Mouse (Mus musculus) frontal cortex, adult 2 months (tissue): ENCODE results near the gene Cntn1. TPM values are rescaled to one million over a fixed set of nuclear protein-coding genes. Genes with fewer than 3 reads are reported as not detected.

Experiments used
- DNase-seq, 2 experiments: peaks; one replicate each; pipeline ENCODE4 v3.0.0; 2022; ENCODE audit warnings: low spot score in 1 of 2; ENCODE audit errors: extremely low spot score in 1 of 2
- polyA plus RNA-seq: library from polyadenylated mRNA; depleted of rRNA; stranded (reverse); fragments of >200 nt; gene quantifications from 2 replicates; pipeline ENCODE4 v1.2.3, GENCODE M21; 2012; rRNA removed

Gene Cntn1
- 124 and 136 TPM in 2 replicates for polyA plus RNA-seq

DNA sequence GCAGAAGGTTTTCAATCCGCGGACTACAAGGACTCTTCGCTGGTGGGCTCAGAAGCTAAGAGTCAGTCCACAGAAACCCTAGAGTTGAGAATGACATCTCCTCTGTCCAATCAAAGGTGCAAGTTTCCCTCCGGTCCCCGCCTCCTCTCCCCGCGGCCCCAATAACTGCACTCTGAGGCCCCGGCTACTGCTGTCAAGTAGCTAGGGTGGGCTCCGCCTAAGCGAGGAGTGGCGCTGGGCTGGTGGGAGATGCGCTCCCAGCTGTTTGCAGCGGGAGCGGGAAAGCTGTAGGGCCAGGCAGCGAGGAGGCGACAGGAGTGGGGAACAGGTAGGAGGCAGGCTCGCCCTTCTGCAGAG is at the start of gene Cntn1:
TSS of gene Cntn1 (plus strand) at position 170 of the 357 bp plus-strand sequence.
- DNase-seq = peak; percentile 88 to 95

DNA sequence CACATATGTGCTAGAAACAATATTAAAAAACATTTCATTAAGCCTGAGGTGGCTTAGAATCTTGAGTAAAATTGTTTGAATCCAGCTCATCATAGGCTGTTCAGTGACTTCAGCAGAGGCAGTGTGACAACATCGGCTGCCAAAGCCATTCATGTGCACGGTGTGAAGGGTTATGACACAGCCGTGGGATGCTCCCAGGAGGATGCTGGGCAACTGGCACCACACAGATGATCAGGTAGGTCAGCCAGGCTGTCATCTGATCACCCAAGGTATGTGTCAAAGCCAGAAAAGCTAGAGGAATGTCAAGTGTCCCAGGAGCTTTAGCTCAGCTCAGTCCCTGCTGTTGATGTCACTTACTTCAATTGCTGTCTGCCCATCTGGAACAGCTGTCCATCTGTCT is 49.5 kb upstream of the Cntn1 start:
- DNase-seq = no peak

DNA sequence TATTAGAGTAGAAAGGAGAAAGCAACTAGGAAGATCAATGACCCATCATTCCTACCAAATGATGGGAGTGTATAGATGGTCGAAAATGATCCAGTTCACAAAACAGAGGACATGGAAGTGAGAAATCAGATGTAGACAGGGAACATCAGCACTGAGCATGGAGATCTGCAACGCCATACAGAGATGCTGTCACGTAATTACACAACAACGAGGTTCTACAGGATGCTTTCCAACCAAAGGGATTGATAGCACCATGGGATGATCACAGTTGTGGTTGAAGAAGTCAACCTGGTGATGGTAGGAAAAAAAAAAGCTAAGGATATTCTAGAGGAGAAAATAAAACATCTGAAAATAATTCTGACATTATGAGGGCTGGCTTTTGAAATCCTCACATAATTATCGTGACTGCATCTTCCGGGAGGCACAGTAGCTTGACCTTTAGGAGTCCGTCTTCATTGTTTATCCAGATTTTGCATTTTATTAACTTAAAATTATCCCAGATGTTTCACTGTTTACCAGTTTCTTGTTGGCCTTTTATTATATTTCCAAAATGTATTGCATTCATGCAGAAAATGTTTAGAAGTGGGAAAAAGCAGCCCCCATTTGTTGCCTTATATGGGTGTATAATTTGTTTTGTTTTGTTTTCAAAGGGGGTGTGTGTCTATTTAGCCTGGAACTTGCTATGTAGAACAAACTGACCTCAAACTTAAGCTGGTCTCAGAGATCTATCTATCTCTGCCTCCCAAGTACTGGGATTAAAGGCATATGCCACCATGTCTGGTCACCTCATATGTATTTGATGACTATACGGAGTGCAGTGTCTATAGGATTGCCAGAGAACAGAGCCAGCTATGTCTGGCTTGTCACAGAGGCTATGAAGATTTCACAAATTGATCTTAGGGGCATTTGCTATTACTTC is 38.5 kb upstream of the Cntn1 start:
- no peak for DNase-seq

DNA sequence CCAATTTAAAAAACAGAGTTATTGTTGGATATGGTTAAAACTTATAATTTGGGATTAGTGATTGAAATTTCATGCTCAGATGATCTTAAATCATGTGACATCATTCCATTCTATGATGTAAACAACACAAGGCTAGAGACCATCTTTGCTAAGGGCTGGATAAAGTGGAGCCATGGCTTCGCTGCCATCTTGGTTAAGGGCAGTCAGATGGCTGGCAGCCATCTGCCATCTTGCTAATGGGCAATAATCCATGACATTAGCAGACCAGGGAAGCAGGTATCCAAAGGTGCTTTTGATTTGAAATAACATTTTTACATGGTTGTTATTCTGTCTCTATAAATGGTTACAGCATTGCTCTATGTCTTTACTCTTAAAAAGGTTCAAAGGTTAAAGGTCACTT is 16.9 kb upstream of the Cntn1 start:
- no peak for DNase-seq

DNA sequence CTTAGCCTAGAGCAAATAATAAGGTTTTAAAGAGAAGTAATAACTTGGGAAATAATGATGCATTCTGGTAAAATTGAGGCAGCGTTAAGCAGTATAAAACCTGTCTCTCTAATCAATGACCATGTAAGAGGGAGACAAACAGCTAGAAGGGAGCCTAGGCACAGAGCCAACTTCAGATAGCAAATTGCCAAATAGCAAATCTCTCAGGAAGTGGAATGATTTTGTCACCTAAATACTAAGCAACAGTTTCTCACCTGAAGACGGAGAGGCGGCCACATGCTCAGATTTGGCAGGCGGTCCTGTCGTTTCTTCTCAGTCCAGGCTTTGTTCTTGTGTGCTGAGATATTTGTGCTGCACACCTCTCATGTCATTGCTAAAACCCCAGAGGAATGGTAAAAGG is 8.4 kb upstream of the Cntn1 start:
- no peak for DNase-seq

DNA sequence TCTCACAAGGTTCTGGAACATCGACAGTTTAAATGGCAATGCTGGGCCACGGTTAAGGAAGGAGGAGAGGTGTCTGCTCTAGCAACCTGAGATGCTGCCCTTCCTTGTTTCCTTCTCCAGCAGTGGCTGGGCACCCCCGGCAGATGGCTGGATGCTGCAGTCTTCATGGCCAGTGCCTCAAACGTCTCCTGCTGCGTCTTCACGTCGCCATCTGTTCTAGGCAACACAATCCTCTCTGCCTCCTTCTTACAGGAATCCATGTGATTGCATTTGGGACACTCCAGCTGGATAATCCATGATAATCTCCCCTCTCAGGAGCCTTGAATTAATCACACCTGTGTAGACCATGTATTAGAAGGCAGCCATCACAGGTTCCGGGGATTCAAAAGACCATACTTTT is 4.9 kb upstream of the Cntn1 start:
- no peak for DNase-seq

DNA sequence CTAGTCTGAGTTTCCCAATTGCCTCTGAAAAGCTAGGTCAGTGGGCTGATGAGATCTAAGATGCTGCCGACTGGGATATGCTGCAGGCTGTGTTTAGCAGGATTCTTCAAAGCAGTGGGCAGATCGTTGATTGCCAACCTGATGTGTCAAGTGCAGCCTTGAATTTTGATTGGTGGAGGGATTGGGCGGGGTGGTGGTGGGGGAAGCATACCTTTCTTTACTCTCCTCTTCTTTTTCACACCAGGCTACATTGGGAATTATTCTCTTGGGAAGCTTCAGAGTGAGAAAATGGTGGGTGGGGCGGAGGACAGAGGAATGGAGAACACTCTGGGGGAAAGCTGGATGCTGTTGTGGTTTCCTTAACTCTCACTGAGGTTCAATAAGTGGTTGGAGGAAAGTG is 2.9 kb upstream of the Cntn1 start:
- DNase-seq = peak; percentile 30 to 52

DNA sequence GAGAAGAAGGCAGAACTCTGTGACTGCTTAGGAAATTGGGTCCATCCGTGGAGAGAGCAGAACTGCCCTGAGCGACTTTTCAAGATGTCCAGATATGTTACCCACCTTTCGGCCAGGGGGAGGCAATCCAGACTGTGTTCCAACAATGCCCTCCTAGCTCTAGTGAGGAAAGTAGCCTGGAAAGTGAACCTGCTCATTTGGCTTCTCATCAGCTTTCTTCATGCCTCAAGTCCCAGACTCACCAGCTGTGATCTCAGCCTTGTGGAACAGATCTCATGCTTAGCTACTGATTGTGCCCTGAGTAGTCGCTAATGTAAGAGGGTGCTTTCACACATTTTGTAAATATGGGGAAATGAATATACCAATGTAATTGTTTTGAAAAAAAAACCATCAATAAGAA is 2.4 kb upstream of the Cntn1 start:
- no peak for DNase-seq

DNA sequence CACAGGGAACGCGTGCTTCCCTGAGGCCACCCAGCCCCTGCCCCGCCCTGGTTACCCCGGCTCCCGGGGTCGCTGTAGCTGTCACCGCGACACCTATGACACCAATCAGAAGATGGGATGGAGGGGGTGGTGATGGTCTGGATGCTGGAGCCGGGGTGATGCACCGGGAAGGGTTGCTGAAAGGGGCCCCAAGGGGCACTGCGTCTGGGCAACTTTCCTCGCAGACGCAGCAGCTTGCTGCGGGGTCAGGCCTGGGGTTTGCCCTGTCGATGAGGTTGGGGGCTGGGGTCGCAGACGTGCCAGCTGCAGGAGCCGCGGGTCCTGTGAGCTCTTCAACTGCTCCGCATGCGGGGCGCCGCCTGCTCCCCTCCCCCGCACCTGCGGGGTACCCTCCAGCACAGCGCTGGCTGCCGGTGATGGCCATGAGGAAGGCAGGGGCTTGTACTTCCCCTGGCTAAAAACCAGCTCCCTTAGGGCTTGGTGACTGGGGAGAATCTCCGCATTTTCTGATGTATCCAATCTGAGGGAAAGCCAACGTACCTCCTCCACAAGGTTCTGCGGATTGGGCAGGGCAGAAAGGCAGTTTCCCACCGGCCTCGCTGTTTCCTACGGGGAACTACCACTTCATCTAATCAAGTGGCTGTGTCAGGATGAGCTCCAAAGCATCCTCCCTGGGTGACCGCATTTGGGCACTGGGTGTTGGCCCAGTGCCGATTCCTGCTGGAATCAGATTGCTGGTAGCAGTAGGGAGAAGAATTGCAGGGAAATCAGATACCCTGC is 578 bp downstream of the Cntn1 start:
- peak; percentile 51 to 62 for DNase-seq

DNA sequence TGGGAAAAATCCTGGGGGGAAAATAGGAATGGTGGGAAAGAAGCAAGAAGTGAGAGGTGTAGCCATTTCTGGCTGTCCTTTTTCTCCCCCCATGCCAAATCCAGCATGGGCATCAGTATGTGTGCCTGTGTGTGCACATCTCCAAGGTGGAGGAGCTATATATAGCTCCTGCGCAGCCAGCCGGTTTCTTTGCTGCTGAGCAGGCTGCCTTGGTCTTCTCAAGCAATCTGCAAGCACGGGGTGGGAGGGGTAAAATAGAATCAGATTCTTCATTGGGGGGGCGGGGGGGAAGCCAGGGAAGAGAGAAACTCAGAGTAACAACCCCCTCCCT is 1.1 kb downstream of the Cntn1 start:
- DNase-seq = peak in 1 of 2 experiments; percentile 76

DNA sequence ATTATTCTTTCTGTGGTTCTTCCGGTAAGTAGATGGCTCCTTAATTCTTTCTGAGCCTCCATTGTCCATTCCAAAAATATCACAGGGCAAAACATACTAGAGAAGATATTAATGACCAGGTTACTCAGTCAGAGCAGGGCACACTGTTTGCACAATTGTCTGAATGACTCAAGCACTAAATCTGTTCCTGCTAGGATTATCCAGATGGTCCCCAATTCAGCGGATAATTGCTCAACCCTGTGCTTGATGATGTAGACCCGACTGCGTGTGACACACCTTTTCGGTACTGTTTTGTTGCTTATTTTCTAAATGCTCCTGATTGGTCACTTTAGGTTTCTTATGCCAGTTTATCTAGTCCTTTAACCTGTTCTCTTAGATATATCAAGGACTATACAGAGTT is 6.6 kb downstream of the Cntn1 start:
- no peak for DNase-seq

DNA sequence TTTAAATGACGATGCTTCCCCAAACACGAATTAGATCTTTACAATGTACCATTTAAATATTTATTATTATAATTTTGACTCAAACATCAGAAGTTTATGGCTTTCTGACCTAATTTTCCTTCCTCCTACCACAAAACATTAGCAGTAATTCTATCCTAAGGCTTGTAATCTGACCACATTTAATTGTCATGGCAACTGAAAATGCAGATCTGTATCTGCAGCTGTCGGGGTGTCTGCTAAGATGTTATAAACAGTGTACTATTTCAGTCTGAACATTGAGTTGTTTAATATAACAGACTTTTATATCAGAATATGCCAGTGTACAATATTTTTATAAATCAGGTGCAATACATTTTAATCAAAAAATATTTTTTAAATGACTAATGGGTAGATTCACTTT is 10.0 kb downstream of the Cntn1 start:
- no peak for DNase-seq

DNA sequence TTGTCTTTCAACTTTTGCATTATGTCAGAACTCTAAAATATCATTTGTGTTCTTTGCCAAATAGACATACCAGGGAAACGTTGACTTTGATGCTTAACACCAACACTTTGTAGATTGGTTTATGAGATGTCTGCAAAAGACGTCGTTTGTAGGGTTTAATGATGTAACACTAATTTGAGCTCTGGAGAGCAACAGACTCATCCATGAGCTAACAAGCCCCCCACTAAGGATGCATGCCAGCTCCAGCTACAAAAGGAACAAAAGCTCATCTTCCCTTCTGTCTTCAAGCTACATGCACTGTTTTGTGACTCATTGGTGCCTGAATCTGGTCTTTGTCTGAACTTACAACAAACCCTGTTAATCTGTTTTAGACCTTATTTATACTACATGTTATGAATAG is 28.5 kb downstream of the Cntn1 start:
- DNase-seq = no peak

DNA sequence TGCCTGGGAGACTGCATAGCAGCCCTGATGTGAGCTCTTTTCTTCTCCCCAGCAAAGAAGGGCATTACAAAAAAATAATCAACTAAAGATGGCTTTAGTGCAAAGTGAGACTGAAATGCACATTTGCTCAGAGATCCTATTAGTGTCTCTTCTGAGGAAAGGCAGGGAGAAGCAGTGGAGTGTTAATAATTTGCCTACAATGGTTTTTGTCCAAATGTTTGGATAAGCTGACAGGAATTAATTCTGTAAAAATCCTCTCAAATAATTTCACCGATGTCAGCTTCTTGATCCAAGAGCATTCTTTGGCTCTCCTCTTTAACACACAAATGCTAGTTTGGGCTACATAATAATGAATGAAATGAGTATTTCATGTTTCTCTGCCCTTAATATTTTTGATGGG is 34.9 kb downstream of the Cntn1 start:
- DNase-seq = no peak

DNA sequence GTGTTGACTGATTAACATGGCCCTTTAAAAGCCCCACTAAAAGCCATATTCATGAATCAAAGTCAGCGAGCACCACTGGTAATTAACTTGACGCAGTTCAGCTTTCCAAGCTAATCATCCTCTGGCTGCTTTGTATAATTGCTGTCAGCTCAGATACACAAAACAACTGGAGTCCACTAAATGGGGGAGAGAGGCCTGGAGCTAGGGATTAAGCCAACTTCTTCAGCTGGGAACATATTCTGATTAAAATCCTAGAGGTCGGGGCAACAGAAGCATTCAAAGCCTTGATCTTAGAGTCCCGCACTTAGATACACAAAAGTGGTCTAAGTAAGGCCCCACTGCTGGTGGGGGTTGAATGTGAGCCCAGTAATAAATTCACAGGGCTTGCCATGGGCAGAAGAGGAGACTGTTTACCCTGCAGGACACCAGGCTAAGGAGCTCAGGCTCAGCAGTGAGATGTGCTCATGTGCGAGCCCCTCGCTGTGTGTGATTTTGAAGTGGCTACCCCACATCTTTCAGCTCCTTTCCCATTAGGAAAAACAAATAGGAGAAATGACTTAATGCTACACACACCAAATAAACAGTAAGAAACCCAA is 36.8 kb downstream of the Cntn1 start:
- no peak for DNase-seq

DNA sequence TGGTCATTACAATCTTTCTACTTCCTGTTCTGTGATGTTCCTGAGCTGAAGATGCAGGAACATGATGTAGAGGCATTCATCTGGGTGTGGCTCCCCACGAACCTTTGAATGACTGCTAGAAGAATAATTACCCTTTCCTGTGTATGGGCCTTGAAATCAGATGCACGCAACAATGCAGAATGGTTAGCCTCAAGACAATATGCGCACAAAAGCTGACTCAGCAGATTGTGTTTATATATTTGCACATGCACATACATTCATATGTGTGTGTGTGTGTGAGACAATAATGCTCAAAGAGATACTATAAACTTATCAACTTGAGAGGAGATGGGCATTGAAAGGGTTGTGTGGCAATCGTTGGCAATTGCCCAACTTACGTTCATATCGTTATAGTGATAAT is 39.8 kb downstream of the Cntn1 start:
- DNase-seq = no peak

DNA sequence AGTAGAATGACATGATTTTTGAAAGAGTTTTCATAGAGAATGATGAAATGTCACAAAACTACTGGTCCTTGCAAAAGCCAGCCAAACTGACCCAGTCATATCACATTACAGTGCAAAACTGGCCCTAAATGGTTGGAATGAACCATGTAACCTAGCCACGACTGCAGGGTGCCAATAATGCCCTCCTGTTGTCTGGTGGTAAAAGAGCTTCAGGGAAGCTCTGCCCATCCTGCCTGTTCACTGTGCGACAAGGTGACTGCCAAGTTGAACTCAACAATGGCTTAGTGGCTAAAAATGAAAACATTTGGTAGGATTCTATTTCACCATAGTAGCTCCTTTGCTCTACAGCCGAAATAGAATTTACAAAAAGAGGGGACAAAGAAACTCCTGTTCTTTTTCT is 41.1 kb downstream of the Cntn1 start:
- no peak for DNase-seq

DNA sequence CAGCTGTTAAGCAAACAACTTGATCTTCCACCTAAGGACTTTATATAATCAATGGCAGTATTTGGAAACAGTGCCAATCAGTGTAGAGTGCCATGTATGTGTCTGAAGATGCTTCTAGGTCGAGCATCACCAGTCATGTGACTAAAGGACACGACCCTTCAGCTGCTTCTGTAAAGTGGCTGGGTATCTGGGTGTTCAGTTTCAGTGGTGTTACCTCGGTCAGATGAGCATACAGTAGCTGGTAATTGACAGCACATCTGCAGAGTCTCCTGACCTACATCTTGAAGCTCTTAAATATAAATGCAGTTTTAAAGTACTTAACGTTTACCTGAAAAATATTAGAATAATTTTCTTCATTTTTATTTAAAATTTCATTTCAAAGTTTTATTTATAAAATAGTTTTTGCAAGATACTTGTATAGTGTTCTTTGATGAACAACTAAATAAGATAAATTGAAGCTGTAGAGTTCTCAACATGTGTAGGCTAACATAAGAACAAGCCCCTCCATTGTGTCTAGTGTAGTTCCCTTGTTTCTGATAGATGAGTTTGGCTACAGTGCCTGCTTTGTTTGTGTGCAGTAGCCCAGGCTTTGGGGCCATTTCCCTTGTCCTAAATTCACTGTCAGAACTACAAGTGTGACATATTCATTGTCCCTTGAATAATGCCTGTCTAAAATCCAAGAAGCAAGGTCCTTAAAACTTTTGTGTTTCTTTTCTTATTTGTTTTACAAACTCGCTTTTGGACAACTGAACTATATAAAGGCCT is 48.6 kb downstream of the Cntn1 start:
- no peak for DNase-seq

DNA sequence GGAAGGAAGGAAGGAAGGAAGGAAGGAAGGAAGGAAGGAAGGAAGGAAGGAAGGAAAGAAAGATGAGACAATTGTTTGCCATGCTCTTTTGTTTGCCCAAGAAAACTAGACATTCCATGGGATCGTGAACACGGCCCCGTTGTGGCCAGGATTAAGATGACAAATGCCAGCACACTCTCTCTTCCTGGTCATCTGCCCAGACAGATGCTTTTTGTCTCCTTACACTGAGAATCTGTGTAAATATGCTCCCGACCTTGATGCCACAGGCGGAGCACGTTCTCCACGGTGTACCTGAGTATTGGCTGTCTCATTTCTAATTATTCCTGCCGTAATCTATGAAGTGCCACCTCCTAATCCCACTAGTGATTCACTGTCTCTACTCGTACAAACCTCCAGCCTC is 51.0 kb downstream of the Cntn1 start:
- DNase-seq = no peak

DNA sequence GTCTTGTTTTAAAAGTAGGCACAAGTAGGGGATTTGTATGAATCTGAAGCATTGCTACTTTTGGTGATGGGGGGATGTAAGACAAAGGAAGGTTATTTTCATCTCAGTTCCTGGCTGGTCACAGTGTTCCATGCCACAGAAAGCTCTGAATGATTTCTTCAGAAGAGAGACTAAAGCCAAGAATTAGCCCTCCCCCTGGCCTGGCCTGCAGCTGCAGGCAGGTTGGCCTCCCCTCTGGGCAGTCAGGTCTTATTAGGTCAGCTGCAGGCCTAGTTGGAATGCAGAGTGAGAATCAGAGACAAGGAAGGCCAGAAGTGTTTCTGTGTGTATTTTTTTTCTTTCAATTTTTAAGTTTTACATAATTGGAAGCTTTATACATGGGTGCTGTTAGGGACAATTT is 61.5 kb downstream of the Cntn1 start:
- DNase-seq = peak in 1 of 2 experiments; percentile 14

DNA sequence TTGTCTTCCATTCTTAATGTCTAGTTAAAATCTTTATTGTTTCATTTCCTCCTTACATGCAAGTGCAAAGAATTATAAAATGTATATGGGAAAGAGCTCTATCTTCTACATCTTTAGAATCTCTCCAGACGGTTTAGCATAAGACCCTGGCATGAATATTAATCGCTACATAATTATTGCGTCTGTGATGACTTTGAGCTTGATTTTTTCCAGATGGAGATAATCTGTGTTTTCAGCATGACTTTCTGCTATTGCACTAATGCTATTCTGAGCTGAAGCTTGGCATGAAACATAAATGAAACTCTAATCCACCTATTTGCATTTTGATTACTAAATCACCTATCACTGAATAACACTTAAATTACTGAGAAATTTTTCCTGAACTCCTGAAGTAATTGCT is 82.0 kb downstream of the Cntn1 start:
- DNase-seq = no peak
